Mouse (Mus musculus): Measurements from ENCODE around the gene Nck1.

DNA sequence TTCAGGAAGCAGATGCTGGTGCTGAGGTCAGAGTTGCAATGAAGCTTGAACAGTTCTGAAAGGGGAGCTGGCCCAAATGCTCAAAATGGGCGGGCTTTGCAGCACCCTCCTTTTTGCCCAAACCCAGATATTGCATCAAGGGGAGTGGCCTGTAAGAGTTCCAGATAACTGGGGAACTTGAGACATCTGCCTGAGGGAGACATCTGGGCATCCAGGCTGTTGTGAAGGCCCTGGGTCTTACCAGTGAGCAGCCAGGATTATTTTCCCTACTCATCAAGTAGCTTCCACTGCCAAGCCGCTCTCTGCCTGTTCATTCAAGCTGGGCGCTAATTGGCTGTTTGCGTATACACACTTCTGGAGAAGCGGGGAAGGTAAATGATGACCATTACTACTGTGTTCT lies 59.5 kb downstream of the Nck1 start, which contains the start of gene Il20rb:
- TF ChIP-seq CTCF (IDR thresholded peaks at IDR 0.05; ENCODE audit: low read depth): no peak
- no peak for TF ChIP-seq EP300 (IDR thresholded peaks at IDR 0.05; ENCODE audit: low read depth)
